Mouse (Mus musculus) MEL (cell line): ENCODE data around the gene Cdk7. TPM values are rescaled to one million over a fixed set of nuclear protein-coding genes. Genes with fewer than 3 reads are reported as not detected.

Experiments used
- DNase-seq: peaks from one replicate; pipeline ENCODE4 v3.0.0; 2011; ENCODE audit warnings: low read depth, low spot score
- H3K27ac ChIP-seq: 2 replicates; pipeline ENCODE4 v1.5.1; 2012; ENCODE audit warnings: low read depth, mild to moderate bottlenecking, control low read depth, low read length, moderate library complexity; ENCODE audit not compliant: control insufficient read depth
- H3K27me3 ChIP-seq, 2 experiments: fragments of 150-350 bp in 1 of 2; sonication (generic) in 1 of 2; 2 replicates each; pipeline ENCODE4 v1.6.1; 2012; ENCODE audit warnings: low read length in 2 of 2, mild to moderate bottlenecking in 2 of 2, improper control_type of control experiment in 1 of 2, moderate library complexity in 1 of 2; ENCODE audit not compliant: insufficient read depth in 2 of 2, control insufficient read depth in 1 of 2
- H3K36me3 ChIP-seq, 2 experiments: 2 replicates each; pipeline ENCODE4 v1.6.1; 2012 to 2014; ENCODE audit warnings: low read length in 2 of 2, improper control_type of control experiment in 1 of 2, inconsistent platforms in 1 of 2, mild to moderate bottlenecking in 1 of 2; ENCODE audit not compliant: insufficient read depth in 2 of 2, control insufficient read depth in 1 of 2
- H3K4me1 ChIP-seq, 2 experiments: fragments of 150-350 bp in 1 of 2; sonication (generic) in 1 of 2; 2 replicates each; pipeline ENCODE4 v1.6.1; 2012; ENCODE audit warnings: low read length in 2 of 2, improper control_type of control experiment in 1 of 2, mild to moderate bottlenecking in 1 of 2; ENCODE audit not compliant: insufficient read depth in 2 of 2, control insufficient read depth in 1 of 2
- H3K4me3 ChIP-seq, 2 experiments: fragments of 150-350 bp in 1 of 2; sonication (generic) in 1 of 2; 2 replicates each; pipeline ENCODE4 v1.5.1; 2012; ENCODE audit warnings: low read depth in 2 of 2, low read length in 2 of 2, mild to moderate bottlenecking in 2 of 2, moderate library complexity in 2 of 2, control low read depth in 1 of 2, improper control_type of control experiment in 1 of 2; ENCODE audit not compliant: control insufficient read depth in 1 of 2, insufficient read depth in 1 of 2
- H3K79me2 ChIP-seq: 2 replicates; pipeline ENCODE4 v1.6.1; 2012; ENCODE audit warnings: mild to moderate bottlenecking, low read length, moderate library complexity; ENCODE audit not compliant: control insufficient read depth, poor library complexity, insufficient read depth
- H3K9ac ChIP-seq: 2 replicates; pipeline ENCODE4 v1.6.1; 2012; ENCODE audit warnings: low read depth, mild to moderate bottlenecking, control low read depth, low read length, moderate library complexity; ENCODE audit not compliant: control insufficient read depth, poor library complexity, severe bottlenecking
- H3K9me3 ChIP-seq: fragments of 150-350 bp; sonication (generic); replicated peaks from 2 replicates; pipeline ENCODE4 v1.6.1; 2012; ENCODE audit warnings: mild to moderate bottlenecking, low read length, improper control_type of control experiment, moderate library complexity; ENCODE audit not compliant: insufficient read depth
- BHLHE40 ChIP-seq: IDR thresholded peaks from 2 replicates; pipeline ENCODE4 v1.6.1; 2012; ENCODE audit warnings: low read depth, mild to moderate bottlenecking, inconsistent platforms, low read length, improper control_type of control experiment, borderline replicate concordance
- CHD1 ChIP-seq: IDR thresholded peaks from 2 replicates; pipeline ENCODE4 v1.6.1; 2012; ENCODE audit warnings: low read depth, mild to moderate bottlenecking, inconsistent platforms, low read length, improper control_type of control experiment
- CHD2 ChIP-seq: IDR thresholded peaks from 2 replicates; pipeline ENCODE4 v1.6.1; 2011; ENCODE audit warnings: low read length, improper control_type of control experiment
- CTCF ChIP-seq, 3 experiments: IDR thresholded peaks in 2 of 3; conservative IDR thresholded peaks in 1 of 3; 2 replicates each; pipeline ENCODE4 v1.5.1; 2011 to 2012; ENCODE audit warnings: low read length in 3 of 3, low read depth in 2 of 3, mild to moderate bottlenecking in 2 of 3, improper control_type of control experiment in 1 of 3, inconsistent platforms in 1 of 3, mixed read lengths in 1 of 3, moderate library complexity in 1 of 3; ENCODE audit not compliant: control insufficient read depth in 1 of 3, insufficient read depth in 1 of 3, poor library complexity in 1 of 3, severe bottlenecking in 1 of 3
- E2F4 ChIP-seq: IDR thresholded peaks from 2 replicates; pipeline ENCODE4 v1.6.1; 2011; ENCODE audit warnings: low read depth, low read length, improper control_type of control experiment, borderline replicate concordance
- ELF1 ChIP-seq: IDR thresholded peaks from 2 replicates; pipeline ENCODE4 v1.6.1; 2014; ENCODE audit warnings: low read depth, mild to moderate bottlenecking, inconsistent platforms, low read length, improper control_type of control experiment, moderate library complexity
- ETS1 ChIP-seq: IDR thresholded peaks from 2 replicates; pipeline ENCODE4 v1.6.1; 2012; ENCODE audit warnings: low read depth, mild to moderate bottlenecking, inconsistent platforms, low read length, improper control_type of control experiment, moderate library complexity
- GABPA ChIP-seq: IDR thresholded peaks from 2 replicates; pipeline ENCODE4 v1.6.1; 2012; ENCODE audit warnings: low read depth, mild to moderate bottlenecking, inconsistent platforms, low read length, improper control_type of control experiment, moderate library complexity
- GATA1 ChIP-seq: IDR thresholded peaks from 2 replicates; pipeline ENCODE4 v1.6.1; 2011; ENCODE audit warnings: low read depth, low read length, improper control_type of control experiment
- HCFC1 ChIP-seq: IDR thresholded peaks from 2 replicates; pipeline ENCODE4 v1.6.1; 2012; ENCODE audit warnings: low read depth, mild to moderate bottlenecking, inconsistent platforms, low read length, improper control_type of control experiment, moderate library complexity
- JUND ChIP-seq: IDR thresholded peaks from 2 replicates; pipeline ENCODE4 v1.6.1; 2011; ENCODE audit warnings: low read depth, mild to moderate bottlenecking, improper control_type of control experiment, low read length
- KAT2A ChIP-seq: conservative IDR thresholded peaks from 2 replicates; pipeline ENCODE4 v1.6.1; 2012; ENCODE audit warnings: low read depth, low read length, improper control_type of control experiment, inconsistent platforms
- MAFK ChIP-seq: IDR thresholded peaks from 2 replicates; pipeline ENCODE4 v1.6.1; 2011; ENCODE audit warnings: low read depth, mild to moderate bottlenecking, low read length, improper control_type of control experiment, borderline replicate concordance
- MAX ChIP-seq: IDR thresholded peaks from 2 replicates; pipeline ENCODE4 v1.6.1; 2011; ENCODE audit warnings: low read length, improper control_type of control experiment
- MXI1 ChIP-seq: IDR thresholded peaks from 2 replicates; pipeline ENCODE4 v1.6.1; 2011; ENCODE audit warnings: mild to moderate bottlenecking, low read depth, low read length, improper control_type of control experiment
- MYB ChIP-seq: IDR thresholded peaks from 2 replicates; pipeline ENCODE4 v1.6.1; 2011; ENCODE audit warnings: mild to moderate bottlenecking, low read depth, low read length, improper control_type of control experiment
- MYC ChIP-seq: IDR thresholded peaks from 2 replicates; pipeline ENCODE4 v1.6.1; 2011; ENCODE audit warnings: low read depth, mild to moderate bottlenecking, low read length, improper control_type of control experiment, moderate library complexity
- NELFE ChIP-seq: IDR thresholded peaks from 2 replicates; pipeline ENCODE4 v1.6.1; 2011; ENCODE audit warnings: low read depth, low read length, improper control_type of control experiment
- POLR2A ChIP-seq, 2 experiments: IDR thresholded peaks; 2 replicates each; pipeline ENCODE4 v1.6.1; 2011 to 2012; ENCODE audit warnings: low read length in 2 of 2, mild to moderate bottlenecking in 2 of 2, control low read depth in 1 of 2, improper control_type of control experiment in 1 of 2, low read depth in 1 of 2, moderate library complexity in 1 of 2; ENCODE audit not compliant: control insufficient read depth in 1 of 2, insufficient read depth in 1 of 2, poor library complexity in 1 of 2
- POLR2AphosphoS2 ChIP-seq: IDR thresholded peaks from 2 replicates; pipeline ENCODE4 v1.6.1; 2011; ENCODE audit warnings: low read length, improper control_type of control experiment
- POLR2AphosphoS5 ChIP-seq: IDR thresholded peaks from 2 replicates; pipeline ENCODE4 v1.6.1; 2012; ENCODE audit warnings: low read depth, borderline replicate concordance, mild to moderate bottlenecking, inconsistent platforms, low read length, moderate library complexity, mixed read lengths
- RAD21 ChIP-seq: IDR thresholded peaks from 2 replicates; pipeline ENCODE4 v1.6.1; 2011; ENCODE audit warnings: mild to moderate bottlenecking, low read depth, low read length, improper control_type of control experiment
- SIN3A ChIP-seq: IDR thresholded peaks from 2 replicates; pipeline ENCODE4 v1.6.1; 2012; ENCODE audit warnings: low read length, improper control_type of control experiment, inconsistent platforms
- SMC3 ChIP-seq: IDR thresholded peaks from 2 replicates; pipeline ENCODE4 v1.6.1; 2011; ENCODE audit warnings: low read depth, low read length, improper control_type of control experiment
- TAL1 ChIP-seq: IDR thresholded peaks from 2 replicates; pipeline ENCODE4 v1.6.1; 2012; ENCODE audit warnings: mild to moderate bottlenecking, inconsistent platforms, low read length, moderate library complexity, mixed read lengths
- TBP ChIP-seq: IDR thresholded peaks from 2 replicates; pipeline ENCODE4 v1.8.0; 2011; ENCODE audit warnings: low read depth, low read length, improper control_type of control experiment
- TCF12 ChIP-seq: IDR thresholded peaks from 2 replicates; pipeline ENCODE4 v1.6.1; 2014; ENCODE audit warnings: low read depth, mild to moderate bottlenecking, inconsistent platforms, low read length, improper control_type of control experiment, moderate library complexity
- UBTF ChIP-seq: IDR thresholded peaks from 2 replicates; pipeline ENCODE4 v1.6.1; 2012; ENCODE audit warnings: low read depth, mild to moderate bottlenecking, inconsistent platforms, low read length, improper control_type of control experiment, moderate library complexity, borderline replicate concordance; ENCODE audit not compliant: insufficient read depth
- USF2 ChIP-seq, 2 experiments: IDR thresholded peaks; 2 replicates each; pipeline ENCODE4 v1.6.1; 2011 to 2012; ENCODE audit warnings: improper control_type of control experiment in 2 of 2, low read length in 2 of 2, borderline replicate concordance in 1 of 2, inconsistent platforms in 1 of 2, low read depth in 1 of 2, mild to moderate bottlenecking in 1 of 2; ENCODE audit not compliant: insufficient read depth in 1 of 2
- ZC3H11A ChIP-seq: IDR thresholded peaks from 2 replicates; pipeline ENCODE4 v1.6.1; 2012; ENCODE audit warnings: low read depth, mild to moderate bottlenecking, inconsistent platforms, low read length, improper control_type of control experiment
- ZKSCAN1 ChIP-seq: IDR thresholded peaks from 2 replicates; pipeline ENCODE4 v1.6.1; 2012; ENCODE audit warnings: low read depth, mild to moderate bottlenecking, inconsistent platforms, low read length, improper control_type of control experiment, moderate library complexity
- ZMIZ1 ChIP-seq: IDR thresholded peaks from 2 replicates; pipeline ENCODE4 v1.6.1; 2012; ENCODE audit warnings: low read depth, mild to moderate bottlenecking, inconsistent platforms, low read length, improper control_type of control experiment, moderate library complexity
- polyA plus RNA-seq, 2 experiments: library from polyadenylated mRNA; stranded (reverse) in 1 of 2; unstranded in 1 of 2; fragments of >175 nt in 1 of 2; fragments of >200 nt in 1 of 2; gene quantifications; 2 replicates each; pipeline versions ENCODE4 v1.2.1 to v1.2.4; 2012; ENCODE audit warnings: low replicate concordance in 2 of 2, low read depth in 1 of 2; ENCODE audit not compliant: insufficient read length in 2 of 2, insufficient read depth in 1 of 2, missing spikeins in 1 of 2
- total RNA-seq: library from RNA; depleted of rRNA; stranded (reverse); fragments of 300-350 nt; gene quantifications from 2 replicates; pipeline ENCODE4 v1.2.3, GENCODE M21; 2012

Cdk7 gene
- total and polyA plus RNA-seq, 3 experiments: 67.7 to 87.1 TPM; not detected in 1

DNA sequence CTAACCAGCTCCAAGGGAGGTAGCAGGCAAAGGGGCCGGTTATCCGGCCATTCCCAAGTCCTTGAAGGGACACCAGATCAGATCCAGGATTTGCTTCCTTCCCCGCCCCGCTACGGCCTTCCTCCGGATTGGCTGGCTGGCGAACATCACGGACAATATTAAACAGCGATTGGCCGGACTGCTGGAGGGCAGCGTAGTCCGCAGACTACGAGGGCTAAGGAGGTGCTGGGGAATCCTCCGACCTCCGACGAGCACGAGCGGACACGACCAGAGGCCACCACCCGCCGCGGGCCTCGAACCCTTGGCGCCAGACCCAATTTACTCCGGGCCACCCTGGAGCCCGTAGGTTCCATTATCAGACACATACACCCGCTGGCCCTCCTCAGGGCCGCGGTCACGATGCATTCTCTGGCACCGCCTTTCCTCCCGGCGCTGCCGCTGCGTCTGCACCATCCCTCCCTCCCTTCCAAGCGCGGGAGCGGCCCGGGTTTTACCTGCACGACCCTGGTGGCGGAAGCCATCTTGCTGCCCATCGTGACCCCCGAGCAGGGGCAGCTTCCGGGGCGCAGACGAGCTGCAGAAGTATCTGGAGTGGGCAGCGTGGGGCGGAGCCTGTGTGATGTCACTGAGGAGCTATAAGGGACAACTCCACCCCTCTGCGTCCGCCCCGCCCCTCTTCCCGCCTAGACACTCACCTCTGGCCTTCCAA lies 13.5 kb upstream of the Cdk7 start, which contains the start of gene Mrps36 (continued):
- peak; percentile 91 for TF ChIP-seq TBP
- no peak for TF ChIP-seq JUND
- 0 out of 2 replicates have a peak, but pooled peaks have one; percentile 37 for TF ChIP-seq HCFC1
- TF ChIP-seq MXI1: peak; percentile 60; the same call in 1 of the 2 replicates
- TF ChIP-seq GABPA: no peak
- TF ChIP-seq, all 39 proteins: peak for 10

DNA sequence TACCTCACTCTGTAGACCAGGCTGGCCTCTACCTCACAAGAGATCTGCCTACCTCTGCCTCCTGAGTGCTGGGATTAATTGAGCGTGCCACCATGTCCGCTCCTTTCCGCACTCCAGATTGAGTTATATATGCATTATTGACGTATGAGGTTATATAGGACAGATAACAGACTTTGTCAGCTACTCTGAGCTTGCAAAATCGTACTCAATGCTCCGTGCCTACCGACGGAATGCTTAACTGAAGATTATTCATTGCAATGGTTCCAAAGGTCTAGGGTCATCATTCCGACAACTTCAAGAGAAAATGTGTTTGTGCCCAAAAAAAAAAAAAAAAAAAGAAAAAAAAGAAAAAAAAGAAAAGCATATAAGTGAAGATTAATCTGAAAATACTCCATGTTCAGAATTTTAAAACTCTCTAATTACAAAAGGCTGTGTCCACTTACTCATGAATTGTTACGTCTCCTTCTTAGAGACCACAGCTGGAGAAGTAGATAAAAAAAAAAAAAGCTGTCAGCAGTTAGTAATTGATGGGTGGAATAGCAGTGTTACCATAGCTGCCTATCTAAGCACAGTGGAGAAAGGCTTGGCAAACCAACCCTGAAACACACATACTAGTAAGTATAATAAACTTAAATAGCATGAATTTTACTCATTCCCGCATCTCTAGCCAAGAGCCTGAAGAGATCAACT lies 12.8 kb upstream of the Cdk7 start:
- no peak for DNase-seq
- no peaks in the 10 kb centered on the region for H3K27me3 ChIP-seq
- peak overlapping the region; percentile 79 for H3K9ac ChIP-seq
- peaks cover 2 to 22% of the 10 kb centered on the region in 2 experiments; a peak in 3 of 4 replicates for H3K4me1 ChIP-seq
- H3K36me3 ChIP-seq: peaks cover 0 to 20% of the 10 kb centered on the region in 2 experiments; a peak in 2 of 4 replicates
- no peaks in the 10 kb centered on the region for H3K9me3 ChIP-seq
- peak overlapping the region; percentile 77 for H3K27ac ChIP-seq
- H3K79me2 ChIP-seq: peaks cover 17% of the 10 kb centered on the region
- H3K4me3 ChIP-seq: peak overlapping the region; percentile 72 to 80
- no peak for TF ChIP-seq BHLHE40
- TF ChIP-seq USF2 (IDR thresholded peaks at IDR 0.05; ENCODE audit: borderline replicate concordance in 1 of 2, insufficient read depth in 1 of 2, low read depth in 1 of 2, low read length in 2 of 2): no peak
- no peak for TF ChIP-seq ZMIZ1
- TF ChIP-seq MAFK: no peak
- TF ChIP-seq GATA1: peak; percentile 75
- TF ChIP-seq KAT2A: no peak
- TF ChIP-seq POLR2A (IDR thresholded peaks at IDR 0.05; ENCODE audit: control insufficient read depth in 1 of 2, insufficient read depth in 1 of 2, low read depth in 1 of 2, low read length in 2 of 2, poor library complexity in 1 of 2): no peak
- TF ChIP-seq CHD1: no peak
- no peak for TF ChIP-seq SMC3
- TF ChIP-seq ZKSCAN1: no peak
- TF ChIP-seq ETS1: peak; percentile 92
- peak; percentile 78 for TF ChIP-seq TAL1
- no peak for TF ChIP-seq JUND
- no peak for TF ChIP-seq NELFE
- TF ChIP-seq TCF12: peak; percentile 64
- no peak for TF ChIP-seq MYB
- TF ChIP-seq CHD2: no peak
- TF ChIP-seq MYC: peak; percentile 23; the same call in 1 of the 2 replicates
- TF ChIP-seq MXI1: no peak
- no peak for TF ChIP-seq POLR2AphosphoS5
- TF ChIP-seq E2F4: no peak
- no peak for TF ChIP-seq RAD21
- TF ChIP-seq ELF1: no peak
- TF ChIP-seq TBP: no peak
- no peak for TF ChIP-seq UBTF
- TF ChIP-seq CTCF (IDR thresholded peaks at IDR 0.05 in 2 of 3, conservative IDR thresholded peaks at IDR 0.05 in 1 of 3; ENCODE audit: control insufficient read depth in 1 of 3, insufficient read depth in 1 of 3, low read depth in 2 of 3, low read length in 3 of 3, poor library complexity in 1 of 3, severe bottlenecking in 1 of 3): no peak
- no peak for TF ChIP-seq GABPA
- TF ChIP-seq MAX: no peak
- TF ChIP-seq HCFC1: peak; percentile 48; the same call in 1 of the 2 replicates
- TF ChIP-seq SIN3A: peak; percentile 71; the same call in 1 of the 2 replicates
- TF ChIP-seq POLR2AphosphoS2: no peak
- TF ChIP-seq ZC3H11A: no peak
